Mouse (Mus musculus): ENCODE measurements around the gene Gm43064.

GRCm38 (mm10) chr3:103862721-103863220 lies 53.4 kb downstream of the Gm43064 start:
- no peak for TF ChIP-seq POLR2A (IDR thresholded peaks at IDR 0.05; ENCODE audit: borderline replicate concordance, control insufficient read depth, low read depth, low read length)
- TF ChIP-seq CTCF (IDR thresholded peaks at IDR 0.05; ENCODE audit: control insufficient read depth, insufficient read depth, low read length): no peak

All from bone marrow, adult 2 months (tissue).